Mouse (Mus musculus): ENCODE measurements around the gene Prkcz.

DNA sequence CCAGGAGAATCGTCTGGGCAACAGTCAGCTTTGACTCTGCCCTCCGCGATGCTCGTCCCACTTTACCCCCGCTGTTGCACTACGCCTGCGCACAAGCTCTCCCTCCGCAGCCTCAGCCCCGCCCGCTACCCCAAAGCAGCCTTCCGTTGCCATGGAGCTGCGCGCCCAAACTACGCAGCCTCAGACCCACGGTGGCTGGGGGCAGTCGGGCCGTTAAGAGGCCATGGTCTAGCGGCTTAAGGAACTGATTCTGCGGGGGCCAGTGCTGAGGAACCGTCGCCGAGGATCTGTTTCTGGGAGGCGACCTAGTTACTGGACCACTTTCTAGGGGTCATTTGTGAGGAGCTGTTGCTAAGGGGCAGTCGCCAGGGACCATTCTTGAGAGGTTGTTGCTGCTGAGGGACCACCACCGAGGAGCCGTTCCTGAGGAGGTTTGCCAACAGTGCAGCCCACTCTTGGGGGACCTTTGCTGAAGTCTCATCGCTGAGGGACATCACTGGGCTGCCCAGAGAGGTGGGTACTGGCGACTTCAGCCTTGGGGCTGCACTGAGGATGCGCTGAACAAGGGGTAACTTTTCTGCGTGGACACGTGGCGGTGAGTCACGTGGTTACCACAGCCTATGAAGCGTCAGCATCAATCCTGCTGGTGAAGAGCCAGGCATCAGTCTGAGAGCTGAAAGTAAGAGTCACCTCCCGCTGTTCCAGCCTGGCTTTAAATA, 48.1 kb upstream of the Prkcz start, which contains the start of gene Cfap74:
- TF ChIP-seq POLR2A (IDR thresholded peaks at IDR 0.05; ENCODE audit: low read depth, low read length) (no peak), CTCF (IDR thresholded peaks at IDR 0.05; ENCODE audit: extremely low read depth, insufficient read length, insufficient replicate concordance, low read depth, low read length) (no peak)
